Mouse (Mus musculus) heart, embryonic 11.5 days (tissue): ENCODE measurements around the gene Olfr1277. TPM values are rescaled to one million over a fixed set of nuclear protein-coding genes. Genes with fewer than 3 reads are reported as not detected.

Source experiments
- polyA plus RNA-seq: library from polyadenylated mRNA; unstranded; fragments of >200 nt; fragmentation: Nextera tagmentation; extraction: Ambion mirVana; gene quantifications from 2 replicates; pipeline ENCODE4 v1.2.1, GENCODE M21; 2014

Olfr1277 gene
- polyA plus RNA-seq, 1 experiment from 2014 or later = not detected

Other genes with a start within 250 kb of the Olfr1277 start
- not detected in 2 replicates for gene Gm13941, start 168.1 kb downstream of the Olfr1277 start, polyA plus RNA-seq
- not detected in 2 replicates for gene Gm15130, start 121.2 kb downstream of the Olfr1277 start, polyA plus RNA-seq
- gene 4930430A15Rik, start 44.5 kb downstream of the Olfr1277 start, polyA plus RNA-seq = not detected in 2 replicates
- not detected in 2 replicates for gene Olfr1275, start 38.8 kb downstream of the Olfr1277 start, polyA plus RNA-seq
- gene Olfr1276, start 19.6 kb downstream of the Olfr1277 start, polyA plus RNA-seq = not detected in 2 replicates
- not detected in 2 replicates for gene Olfr1278, start 16.0 kb upstream of the Olfr1277 start, polyA plus RNA-seq
- not detected in 2 replicates for gene Olfr1279, start 26.5 kb upstream of the Olfr1277 start, polyA plus RNA-seq
- gene Olfr1280, start 39.9 kb upstream of the Olfr1277 start, polyA plus RNA-seq = not detected in 2 replicates
- not detected in 2 replicates for gene Olfr1281, start 52.4 kb upstream of the Olfr1277 start, polyA plus RNA-seq
- gene Olfr1282, start 62.0 kb upstream of the Olfr1277 start, polyA plus RNA-seq = not detected in 2 replicates
- not detected in 2 replicates for gene Olfr1283, start 92.7 kb upstream of the Olfr1277 start, polyA plus RNA-seq
- not detected in 2 replicates for gene Olfr1284, start 101.4 kb upstream of the Olfr1277 start, polyA plus RNA-seq
- gene Olfr1286, start 149.0 kb upstream of the Olfr1277 start, polyA plus RNA-seq = not detected in 2 replicates
- gene Olfr1287, start 175.0 kb upstream of the Olfr1277 start, polyA plus RNA-seq = not detected in 2 replicates
- not detected in 2 replicates for gene Olfr1288, start 200.0 kb upstream of the Olfr1277 start, polyA plus RNA-seq
- gene Olfr1289, start 206.7 kb upstream of the Olfr1277 start, polyA plus RNA-seq = not detected in 2 replicates
- 0.28 TPM in 1 of 2 replicates, not detected in the other for gene Olfr1290, start 219.7 kb upstream of the Olfr1277 start, polyA plus RNA-seq
- 0.04 and 0.13 TPM in 2 replicates for gene Olfr1291-ps1, start 223.1 kb upstream of the Olfr1277 start, polyA plus RNA-seq